Mouse (Mus musculus) liver, adult 2 months (tissue): ENCODE data around the gene Ins2.

Experiments used
- CTCF ChIP-seq: fragments of 200-500 bp; IDR thresholded peaks from 2 replicates; pipeline ENCODE4 v1.5.1; 2011; ENCODE audit warnings: low read depth, low read length, control low read depth
- POLR2A ChIP-seq: fragments of 200-500 bp; IDR thresholded peaks from 2 replicates; pipeline ENCODE4 v1.6.1; 2011; ENCODE audit warnings: low read length, control low read depth; ENCODE audit not compliant: insufficient read depth; ENCODE audit errors: extremely low read depth

DNA sequence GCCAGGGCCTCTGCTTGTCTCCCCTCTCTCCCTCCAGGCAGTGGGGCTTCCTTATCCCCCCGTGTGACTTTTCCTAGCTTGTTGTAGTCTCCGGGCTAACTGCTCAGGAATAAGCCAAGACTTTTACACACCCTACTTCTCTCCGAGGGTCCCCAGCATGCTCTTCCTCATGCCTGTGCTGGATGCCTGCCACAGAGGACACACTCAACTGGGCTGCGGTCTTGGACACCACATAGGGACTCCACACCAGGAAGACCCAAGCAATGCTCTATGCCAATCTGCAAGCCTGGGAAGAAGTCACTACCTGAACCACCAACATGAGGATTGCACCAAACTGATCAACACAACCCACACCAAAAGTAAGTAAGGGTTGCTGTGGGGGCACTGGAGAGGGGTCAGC, 77.1 kb downstream of the Ins2 start:
- TF ChIP-seq CTCF = no peak
- no peak for TF ChIP-seq POLR2A
